Mouse (Mus musculus): Measurements from ENCODE around the gene Hist1h2ab. TPM values are rescaled to one million over a fixed set of nuclear protein-coding genes. Genes with fewer than 3 reads are reported as not detected.
"Not testable (repeated sequence)": the region's sequence is repeated elsewhere in the genome, so short reads cannot be mapped to it uniquely, and the experiment has no call there.

Gene Hist1h2ab
- total RNA-seq (2021) = under 1 TPM in 1 of 2 experiments, not detected in 1; 0.82 TPM
- long read RNA-seq, experiment 1 = 0 reads
- long read RNA-seq, experiment 2 = 0 reads

DNA sequence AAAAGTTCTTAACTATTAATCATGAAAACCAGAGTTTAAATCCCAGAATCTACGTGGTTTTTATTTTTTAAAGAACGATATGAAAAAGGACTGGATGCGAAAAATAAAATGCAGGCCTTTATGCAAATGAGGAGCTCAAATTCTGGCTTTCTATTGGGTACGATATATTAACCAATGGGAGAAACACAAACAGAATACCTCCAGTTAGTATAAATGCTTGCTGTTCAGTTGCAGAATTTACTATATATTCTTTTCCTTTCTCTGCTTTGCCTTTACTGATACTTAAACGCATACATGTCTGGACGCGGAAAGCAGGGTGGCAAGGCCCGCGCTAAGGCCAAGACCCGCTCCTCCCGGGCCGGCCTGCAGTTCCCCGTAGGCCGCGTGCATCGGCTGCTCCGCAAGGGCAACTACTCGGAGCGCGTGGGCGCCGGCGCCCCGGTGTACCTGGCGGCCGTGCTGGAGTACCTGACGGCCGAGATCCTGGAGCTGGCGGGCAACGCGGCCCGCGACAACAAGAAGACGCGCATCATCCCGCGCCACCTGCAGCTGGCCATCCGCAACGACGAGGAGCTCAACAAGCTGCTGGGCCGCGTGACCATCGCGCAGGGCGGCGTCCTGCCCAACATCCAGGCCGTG lies at the start of gene Hist1h2ab:
TSS of gene Hist1h2ab (plus strand) at position 288 of the 639 bp plus-strand sequence.
- DNase-seq (ENCODE audit: low spot score) = not testable (repeated sequence)

DNA sequence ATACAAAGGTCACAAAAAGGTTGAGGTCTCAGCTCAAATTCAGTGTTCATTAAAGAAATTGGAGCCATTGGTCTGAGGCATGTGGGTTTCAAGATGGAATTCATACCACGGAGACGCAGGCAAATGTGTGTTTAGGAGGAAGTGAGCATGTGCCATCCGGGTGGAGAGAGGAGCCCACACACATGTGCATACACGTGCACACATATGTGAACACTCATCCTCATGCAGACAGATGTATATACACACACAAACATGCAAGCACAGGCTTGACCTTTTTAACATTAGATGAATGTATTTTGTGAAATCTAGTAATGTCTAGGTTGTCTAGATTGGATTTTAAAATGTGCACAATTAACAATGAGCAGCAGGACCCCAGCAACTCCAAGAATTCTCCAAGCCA lies 48.7 kb upstream of the Hist1h2ab start:
- no peak for DNase-seq (ENCODE audit: low spot score)

DNA sequence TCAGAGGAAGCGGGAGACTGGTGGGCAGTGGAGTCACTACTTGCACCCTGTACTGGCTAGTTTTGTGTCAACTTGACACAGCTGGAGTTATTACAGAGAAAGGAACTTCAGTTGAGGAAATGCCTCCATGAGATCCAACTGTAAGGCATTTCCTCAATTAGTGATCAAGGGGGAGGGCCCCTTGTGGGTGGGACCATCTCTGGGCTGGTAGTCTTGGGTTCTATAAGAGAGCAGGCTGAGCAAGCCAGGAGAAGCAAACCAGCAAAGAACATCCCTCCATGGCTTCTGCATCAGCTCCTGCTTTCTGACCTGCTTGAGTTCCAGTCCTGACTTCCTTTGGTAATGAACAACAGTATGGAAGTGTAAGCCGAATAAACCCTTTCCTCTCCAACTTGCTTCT lies 48.1 kb upstream of the Hist1h2ab start:
- not testable (repeated sequence) for DNase-seq (ENCODE audit: low spot score)

DNA sequence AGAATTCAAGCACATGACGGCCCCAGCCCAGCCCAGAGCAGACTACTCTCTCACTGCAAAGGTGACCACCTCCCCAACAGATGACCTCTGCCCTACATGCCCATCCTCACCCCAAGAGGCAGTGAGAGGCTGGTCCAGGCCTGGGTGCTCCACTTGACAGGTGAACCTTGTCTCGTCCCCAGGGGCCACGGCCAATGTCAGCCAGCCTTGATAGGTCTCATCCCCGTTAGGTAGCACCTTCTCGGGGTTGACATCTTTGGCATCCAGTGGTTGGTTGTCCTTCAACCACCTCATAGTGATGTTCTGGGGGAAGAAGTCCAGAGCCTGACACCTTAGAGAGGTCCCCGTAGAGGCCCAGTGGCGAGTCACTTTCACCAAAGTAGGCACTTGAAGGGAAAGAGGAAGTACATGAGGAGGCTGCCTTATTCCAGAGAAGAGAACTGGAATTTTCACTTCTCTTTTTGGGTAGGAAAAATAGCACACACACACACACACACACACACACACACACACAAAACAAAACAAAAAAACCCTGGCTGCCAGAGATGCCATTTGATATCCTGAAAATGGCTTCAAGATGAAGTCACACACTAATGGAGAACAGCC lies 45.1 kb upstream of the Hist1h2ab start:
- no peak for DNase-seq (ENCODE audit: low spot score)

DNA sequence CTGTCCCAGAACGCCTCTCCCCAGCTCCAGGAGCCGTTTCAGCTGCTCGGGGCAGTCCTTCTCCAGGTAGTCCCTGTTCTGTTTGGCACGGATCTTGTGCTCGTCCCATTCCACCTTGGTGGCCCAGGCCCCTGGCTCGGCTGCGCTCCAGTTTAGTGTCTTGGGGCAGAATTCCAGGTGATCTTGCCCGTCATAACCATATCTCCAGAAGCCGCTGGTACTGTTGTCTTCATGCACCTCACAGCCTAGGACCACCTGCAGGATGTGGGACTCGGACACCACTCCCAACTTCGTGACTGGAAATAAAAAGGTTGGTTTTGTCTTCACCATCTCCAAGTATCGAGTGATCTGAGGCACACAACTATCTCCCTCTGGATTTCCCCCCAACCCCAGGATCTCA lies 44.2 kb upstream of the Hist1h2ab start:
- no peak for DNase-seq (ENCODE audit: low spot score)

DNA sequence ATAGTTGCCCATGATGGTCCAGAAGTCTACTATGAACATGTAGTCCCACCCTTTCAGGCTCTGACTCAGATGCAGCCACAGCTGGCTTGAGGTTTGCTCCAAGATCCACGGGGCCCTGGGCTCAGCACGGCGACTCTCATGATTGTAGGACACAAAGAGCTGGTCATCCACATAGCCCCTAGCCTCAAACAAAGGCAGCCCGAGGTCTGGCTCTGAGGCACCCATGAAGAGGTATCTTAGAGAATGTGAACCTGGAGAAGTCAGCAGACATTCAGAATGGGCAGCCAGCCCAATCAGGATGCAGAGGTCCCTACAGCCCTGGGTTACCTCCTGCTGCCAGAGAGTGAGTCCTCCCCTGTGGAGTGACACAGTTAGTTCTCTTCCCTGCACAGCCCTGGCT lies 42.9 kb upstream of the Hist1h2ab start:
- no peak for DNase-seq (ENCODE audit: low spot score)

DNA sequence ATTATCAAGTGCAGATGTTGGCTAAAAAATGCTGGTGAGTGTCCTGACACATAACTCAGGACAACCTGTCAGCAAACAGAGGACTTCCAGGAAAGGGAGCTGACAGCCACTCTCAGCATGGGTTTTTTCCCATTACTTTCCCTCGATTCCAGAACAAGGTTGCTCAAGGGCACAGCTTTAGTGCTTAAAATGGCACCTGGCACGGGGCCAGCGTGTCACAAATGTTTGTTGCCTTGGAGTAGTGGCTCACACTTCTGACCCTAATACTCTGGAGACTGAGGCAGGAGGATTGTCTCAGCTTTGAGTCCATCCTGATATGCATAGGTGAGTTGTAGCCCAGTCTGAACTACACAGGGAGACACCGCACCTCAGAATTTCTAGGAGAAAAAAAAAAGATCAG lies 42.3 kb upstream of the Hist1h2ab start:
- DNase-seq (ENCODE audit: low spot score) = no peak

DNA sequence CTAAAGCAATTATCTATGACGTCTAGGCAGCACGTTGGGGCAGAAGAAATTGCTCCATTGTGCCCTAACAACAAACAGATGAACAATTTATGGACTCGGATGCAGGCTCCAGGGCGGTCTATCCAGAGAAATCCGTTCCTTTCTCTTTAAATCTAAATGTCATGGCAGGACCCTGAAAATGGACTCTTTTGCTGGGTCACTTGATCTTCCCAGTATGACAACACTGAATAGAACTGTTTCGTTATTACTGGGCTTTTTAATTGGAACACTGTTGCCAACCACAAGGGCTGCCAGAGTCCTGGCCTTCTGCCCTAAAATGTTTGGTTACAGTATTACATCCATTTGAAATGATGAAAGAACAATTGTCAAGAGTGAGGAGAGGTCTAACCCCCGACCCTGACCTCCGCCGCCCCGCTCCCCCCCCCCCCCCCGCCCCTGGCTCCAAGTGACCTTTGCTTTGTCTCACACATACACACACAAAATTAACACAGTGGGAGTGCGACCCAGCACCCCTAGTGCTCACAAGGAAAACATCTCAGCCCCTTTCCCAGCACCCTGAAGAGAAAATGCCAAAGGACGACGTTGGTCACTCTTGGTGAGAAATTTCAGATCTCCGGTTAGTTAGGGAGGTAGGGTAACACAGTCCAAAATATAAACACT lies 41.1 kb upstream of the Hist1h2ab start:
- DNase-seq (ENCODE audit: low spot score) = no peak

DNA sequence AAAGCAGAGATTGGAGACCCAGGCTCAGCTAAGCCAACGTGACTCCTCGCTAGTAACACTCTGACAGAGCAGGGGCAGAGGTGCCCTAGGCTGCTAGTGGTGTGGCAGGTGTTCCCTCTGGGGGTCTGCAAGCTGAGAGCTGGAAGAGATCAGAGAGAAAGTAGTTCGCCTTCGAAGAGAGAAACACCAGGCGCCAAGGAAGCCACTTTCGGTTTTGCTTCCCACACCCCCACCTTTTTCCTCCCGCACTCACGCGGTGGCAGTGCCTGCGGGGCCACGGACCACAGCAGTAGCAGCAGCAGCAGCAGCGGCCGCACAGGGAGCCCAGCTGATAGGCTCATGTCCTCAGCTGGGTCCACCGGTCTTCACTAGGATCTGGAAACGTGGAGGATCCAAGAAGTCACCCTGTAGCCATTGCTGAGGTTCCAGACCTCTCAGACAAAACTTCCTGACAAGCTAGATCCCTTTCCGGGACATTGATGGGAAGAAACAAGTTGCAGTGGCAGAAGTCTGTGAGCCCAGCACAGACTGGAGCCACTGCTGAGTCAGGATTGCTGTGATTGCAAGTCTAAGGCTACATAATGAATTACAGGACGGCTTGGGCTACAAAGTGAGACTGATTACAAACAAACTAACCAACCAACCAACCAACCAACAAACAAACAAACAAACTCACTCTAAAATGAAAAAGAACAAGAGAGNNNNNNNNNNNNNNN lies 40.4 kb upstream of the Hist1h2ab start, which contains the start of gene Hfe:
TSS of gene Hfe (minus strand) at position 481 of the 716 bp plus-strand sequence.
- peak; percentile 53 for DNase-seq (ENCODE audit: low spot score)

DNA sequence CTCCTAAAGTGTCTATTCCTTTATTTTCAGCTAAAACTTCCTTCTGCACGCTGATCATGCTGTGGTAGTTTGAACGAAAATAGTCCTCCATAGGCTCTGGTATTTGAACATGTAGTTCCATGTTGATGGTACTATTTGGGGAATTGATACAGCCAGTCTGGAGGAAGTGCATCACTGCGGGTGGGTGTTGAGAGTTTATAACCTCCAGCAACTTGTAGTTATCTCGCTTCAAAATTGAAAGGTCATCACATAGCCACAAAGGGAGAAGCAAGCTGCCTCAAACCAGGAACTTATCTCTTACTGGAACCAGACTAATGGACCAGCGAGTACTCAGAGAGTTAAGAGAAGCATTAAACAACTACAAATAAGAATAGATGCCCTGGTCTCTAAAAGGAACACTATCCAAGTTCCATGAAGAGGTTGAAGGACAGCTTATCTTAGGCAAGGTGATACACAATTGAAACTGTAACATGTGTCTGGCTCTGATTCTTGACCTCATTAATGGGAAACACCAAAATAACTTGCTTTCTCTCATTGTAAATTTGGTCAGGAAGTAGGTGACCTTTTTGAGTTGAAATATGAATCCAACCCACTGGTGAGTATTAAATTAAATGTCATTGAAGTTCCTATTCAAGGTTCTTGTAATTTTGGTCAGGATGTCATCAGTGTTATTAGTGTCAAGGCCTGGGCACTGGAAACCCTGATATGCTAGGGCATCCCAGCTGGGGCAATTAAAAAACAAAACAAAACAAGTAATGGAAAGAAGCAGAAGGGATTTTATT lies 34.5 kb upstream of the Hist1h2ab start:
- no peak for DNase-seq (ENCODE audit: low spot score)

DNA sequence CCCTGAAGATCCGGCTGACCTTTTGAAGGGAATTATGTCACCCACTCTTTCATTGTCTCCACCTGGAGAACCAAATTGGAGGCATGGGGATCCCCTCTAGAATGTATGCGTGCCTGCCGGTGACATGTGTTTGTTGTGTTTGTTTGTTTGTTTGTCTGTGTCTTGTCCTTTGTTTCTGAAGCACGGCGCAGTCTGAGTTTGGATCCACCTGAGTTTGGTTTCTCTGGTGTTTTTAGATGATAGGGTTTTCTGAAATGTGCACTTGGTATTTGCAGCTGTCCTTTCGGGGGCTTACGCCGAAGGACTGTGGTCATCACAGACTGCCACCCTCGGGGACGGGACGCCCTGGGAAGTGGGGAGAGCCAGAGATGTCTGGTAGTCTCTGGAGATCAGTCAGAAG lies 33.8 kb upstream of the Hist1h2ab start:
- no peak for DNase-seq (ENCODE audit: low spot score)

DNA sequence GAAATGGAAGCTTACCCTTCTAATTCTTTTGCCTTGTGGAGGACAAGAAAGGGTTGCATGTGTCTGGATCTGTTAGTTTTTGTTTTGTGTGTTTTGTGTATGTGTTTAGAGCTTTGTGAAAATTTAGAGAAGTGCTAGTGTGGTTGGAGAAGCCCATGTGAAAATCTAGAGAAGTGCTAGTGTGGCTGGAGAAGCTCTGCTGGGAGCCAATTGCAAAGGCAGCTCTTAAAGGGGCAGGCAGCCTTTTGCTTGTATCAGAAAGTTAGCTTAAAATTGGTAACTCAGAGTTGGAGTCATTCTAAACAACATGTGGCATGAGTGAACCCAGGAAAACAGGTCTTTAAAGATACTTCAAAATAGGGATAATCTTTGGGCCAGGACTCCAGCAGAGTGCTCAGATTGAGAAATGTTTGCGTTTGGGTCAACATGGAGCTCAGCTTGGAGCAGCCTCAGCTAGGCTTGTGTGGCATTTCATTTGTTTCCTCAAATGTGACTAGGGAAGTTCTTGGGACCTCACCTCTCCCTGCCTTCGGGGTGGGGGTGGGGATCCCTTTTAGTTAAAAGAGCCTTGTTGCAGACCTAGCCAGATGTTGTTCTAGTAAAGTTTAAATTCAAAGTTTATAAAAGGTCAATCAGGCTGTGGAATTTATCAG lies 33.2 kb upstream of the Hist1h2ab start:
- DNase-seq (ENCODE audit: low spot score) = not testable (repeated sequence)

DNA sequence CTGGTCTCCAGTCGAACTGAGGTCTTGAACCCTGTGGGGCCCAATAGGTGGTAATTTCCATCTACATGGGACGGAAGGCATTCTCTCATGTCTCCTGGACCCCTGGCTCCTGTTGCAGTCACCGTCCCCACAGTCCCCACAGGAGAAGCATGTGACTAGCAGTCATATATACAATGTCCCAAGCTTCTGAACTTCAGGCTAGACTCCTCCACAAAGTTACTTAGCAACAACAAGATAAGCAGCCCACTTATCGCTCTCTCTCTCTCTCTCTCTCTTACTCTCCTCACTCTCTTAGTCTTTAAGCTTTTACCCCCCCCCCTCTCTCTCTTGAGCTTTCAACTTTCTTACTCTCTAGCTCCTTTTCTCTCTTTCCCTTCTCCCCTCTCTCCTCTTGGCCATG lies 26.7 kb upstream of the Hist1h2ab start:
- DNase-seq (ENCODE audit: low spot score) = no peak

DNA sequence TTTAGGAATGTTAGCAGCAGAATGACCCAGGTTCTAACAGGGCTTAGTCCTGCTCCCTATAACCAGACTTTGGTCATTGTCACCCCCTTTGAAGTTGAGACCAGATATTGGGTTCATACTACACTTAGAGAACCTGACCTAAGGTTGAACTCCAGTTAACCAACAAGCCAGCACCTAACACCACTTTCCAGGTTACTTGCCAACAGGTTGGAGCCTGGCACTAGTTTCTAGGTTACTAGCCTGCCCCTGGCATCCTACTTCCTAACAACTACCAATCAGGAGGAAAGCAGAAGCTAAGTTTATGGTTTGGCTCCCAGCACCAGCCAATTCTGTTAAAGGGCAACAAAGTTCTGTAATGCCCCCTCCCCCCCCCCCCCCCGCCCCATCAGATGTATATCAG lies 25.7 kb upstream of the Hist1h2ab start:
- no peak for DNase-seq (ENCODE audit: low spot score)

DNA sequence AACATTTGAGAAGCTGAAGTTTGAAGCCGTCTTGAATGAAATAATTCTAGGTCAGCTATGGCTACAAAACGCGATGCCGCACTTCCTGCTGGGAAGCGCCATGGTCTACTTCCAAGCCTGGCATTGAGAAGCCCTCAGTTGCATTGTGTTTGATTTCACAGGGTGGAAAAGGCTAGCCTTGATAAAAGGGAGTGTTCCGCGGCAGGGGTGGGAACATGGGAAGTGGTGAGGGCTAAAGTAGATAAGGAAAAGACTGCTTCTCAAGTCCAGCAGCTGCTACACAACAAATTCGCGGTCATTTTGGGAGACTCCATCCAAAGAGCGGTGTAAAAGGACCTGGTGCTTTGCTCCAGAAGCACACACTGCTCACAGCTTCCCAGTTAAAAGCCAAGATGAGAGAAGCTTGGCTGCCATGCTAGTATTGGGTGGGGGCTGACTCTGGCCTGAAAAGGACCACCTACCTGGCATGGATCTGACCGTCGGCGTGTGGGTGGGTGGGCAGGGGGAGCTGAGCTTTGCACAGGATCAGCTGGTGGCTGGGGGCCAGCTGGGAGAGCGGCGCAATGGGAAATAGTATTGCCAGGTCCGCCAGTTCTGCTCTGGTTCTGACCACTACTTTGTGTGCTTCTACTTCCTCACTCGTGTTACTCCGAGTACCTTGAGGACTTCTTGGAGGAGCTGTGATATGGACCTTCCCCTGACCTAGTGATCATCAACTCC lies 22.3 kb upstream of the Hist1h2ab start:
- DNase-seq (ENCODE audit: low spot score) = no peak

DNA sequence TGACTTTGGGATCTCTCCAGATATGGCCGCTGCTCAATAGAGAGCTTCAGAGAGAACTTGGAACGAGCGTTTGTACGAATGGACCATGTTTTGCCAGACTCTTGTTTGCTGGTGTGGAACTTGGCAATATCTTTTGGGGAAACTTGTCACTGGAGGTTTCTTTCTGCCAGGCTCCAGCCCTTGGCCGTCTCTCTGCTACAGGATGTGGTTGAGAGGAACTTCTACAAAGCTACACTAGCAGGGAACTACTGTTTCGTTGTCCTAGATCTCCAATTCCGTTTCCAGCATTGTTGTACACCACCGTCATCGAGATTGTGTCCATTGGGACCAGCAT lies 21.8 kb upstream of the Hist1h2ab start:
- DNase-seq (ENCODE audit: low spot score) = peak; percentile 20

DNA sequence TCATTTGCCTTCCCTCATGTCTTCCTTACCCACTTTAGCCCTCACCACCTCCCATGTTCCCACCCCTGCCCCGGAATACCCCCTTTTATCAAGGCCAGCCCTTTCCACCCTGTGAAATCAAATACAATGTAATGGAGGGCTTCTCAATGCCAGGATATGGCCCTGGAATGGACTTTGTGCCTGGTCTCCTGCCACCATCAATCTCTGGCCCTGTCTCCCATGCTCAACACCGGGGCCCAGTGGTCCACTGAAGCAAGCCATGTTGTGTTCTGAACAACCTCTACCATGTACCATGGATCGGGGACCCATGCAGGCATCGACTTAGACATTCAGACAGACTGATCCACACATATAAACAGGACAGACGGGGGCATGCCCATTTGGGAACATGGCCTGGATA lies 21.2 kb upstream of the Hist1h2ab start:
- DNase-seq (ENCODE audit: low spot score) = no peak

DNA sequence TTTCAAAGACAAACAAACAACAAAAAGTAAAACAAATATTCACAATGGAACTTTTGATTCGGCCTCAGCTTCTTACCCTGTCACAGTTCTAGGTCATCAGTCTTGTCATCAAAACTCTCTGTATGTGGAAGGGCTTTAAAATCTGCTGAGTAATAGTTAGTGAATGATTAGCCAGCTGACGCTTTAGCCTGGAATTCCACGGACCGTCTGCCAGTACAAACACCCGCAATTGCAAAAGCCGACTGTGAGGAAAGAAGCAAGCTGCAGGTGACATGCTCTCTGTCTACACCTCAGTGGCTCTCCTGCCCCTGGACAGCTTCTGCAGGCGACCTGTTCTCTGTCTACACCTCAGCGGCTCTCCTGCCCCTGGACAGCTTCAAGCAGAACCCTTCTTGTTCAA lies 20.4 kb upstream of the Hist1h2ab start:
- peak; percentile 24 for DNase-seq (ENCODE audit: low spot score)

DNA sequence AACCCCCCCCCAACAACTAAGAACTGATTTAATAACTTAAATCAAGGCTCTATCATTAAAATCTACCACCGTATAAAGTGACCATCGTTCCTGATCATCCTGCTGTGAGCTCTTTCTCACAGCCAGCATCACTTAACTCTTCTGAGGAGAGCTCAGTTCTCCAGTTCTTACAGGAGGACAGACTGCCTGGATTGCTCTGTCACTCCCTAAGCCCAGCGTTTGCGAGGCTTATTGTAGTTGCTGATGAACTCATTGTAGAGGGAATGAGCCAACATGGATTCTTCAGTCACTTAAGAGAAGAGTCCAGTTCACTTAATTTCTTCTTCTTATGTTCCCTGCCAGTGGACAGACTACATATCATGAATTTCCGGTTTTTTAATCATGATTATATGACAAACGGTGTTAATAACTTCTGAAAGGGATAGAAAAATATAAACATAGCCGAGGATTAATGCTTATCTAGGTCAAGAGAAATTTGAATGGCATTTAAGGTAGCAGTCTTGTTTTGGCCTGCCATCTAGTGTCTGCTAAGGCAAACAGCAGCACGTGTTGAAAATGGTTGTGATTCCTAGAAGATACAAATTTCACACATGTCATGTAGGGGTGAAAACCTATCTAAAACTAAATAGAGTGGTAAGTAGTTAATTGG lies 18.6 kb upstream of the Hist1h2ab start:
- DNase-seq (ENCODE audit: low spot score) = peak; percentile 37

DNA sequence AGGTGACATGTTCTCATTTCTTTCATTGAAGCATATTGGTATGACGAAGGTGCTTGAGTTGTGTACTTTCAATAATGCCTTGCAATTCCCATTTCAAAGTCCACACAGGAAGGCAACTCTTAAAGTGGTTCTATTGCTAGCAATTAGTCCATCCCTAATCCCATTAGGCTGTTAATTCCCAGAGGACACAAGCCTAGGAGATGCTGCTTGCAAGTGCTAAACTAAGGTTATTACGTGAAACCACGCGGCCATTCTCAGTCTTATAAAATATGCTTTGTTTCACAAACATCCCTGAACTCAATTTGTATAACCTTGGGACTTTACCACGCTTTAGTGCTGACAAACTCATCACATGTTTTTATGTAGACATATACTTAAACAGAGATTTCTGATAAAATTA lies 13.8 kb upstream of the Hist1h2ab start:
- no peak for DNase-seq (ENCODE audit: low spot score)

Data from gastrocnemius, adult 18-20 months (tissue).